ENCODE assay signal across 16 mouse cellular contexts in the genomic region with DNA sequence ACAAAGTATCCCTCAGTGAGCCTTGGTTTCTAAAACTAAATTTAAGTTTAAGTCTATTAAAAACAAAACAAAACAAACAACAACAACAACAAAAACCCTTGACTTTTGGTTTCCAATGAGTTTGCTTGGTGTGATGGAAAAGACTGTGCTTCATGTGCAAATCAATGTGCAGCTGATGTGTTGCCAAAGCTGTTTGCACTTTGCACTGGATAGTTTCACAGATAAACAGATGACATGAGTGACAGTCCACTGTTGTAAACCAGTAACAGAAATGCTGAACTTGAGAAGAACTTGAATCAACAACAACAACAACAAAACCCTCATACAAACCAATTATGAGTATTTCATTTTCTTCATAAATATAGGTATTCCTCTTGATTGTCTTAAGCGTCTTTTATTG.
"Had no signal": no experiment of that assay in that cellular context is flagged by ENCODE, and none has a peak within 500 bp of the region (broad histone marks: within the 10 kb centered on the region; RNA-seq: fewer than 3 reads in every experiment).

No protein-coding gene starts in this region.

- H3K36me3 ChIP-seq: neural tube, embryonic 13.5 days; neural tube, embryonic 15.5 days; stomach, embryonic 15.5 days had no signal

- H3K27ac ChIP-seq: neural tube, embryonic 13.5 days; neural tube, embryonic 15.5 days; stomach, embryonic 15.5 days; stomach, postnatal 0 days had no signal

- H3K4me1 ChIP-seq: neural tube, embryonic 13.5 days; neural tube, embryonic 15.5 days; stomach, embryonic 15.5 days had no signal

- DNase-seq: retina, postnatal 1 day; right cerebral cortex, adult 18-20 months; right cerebral cortex, postnatal 14 days; right cerebral cortex, postnatal 25 days; right cerebral cortex, postnatal 4 days; spleen, adult 18-20 months; thymus, adult 18-20 months; thymus, adult 2 months; thymus, postnatal 14 days; thymus, postnatal 25 days; thymus, postnatal 36 days; thymus, postnatal 4 days had no signal

- H3K4me3 ChIP-seq: neural tube, embryonic 13.5 days; neural tube, embryonic 15.5 days; stomach, embryonic 15.5 days had no signal

- H3K9ac ChIP-seq: neural tube, embryonic 13.5 days; neural tube, embryonic 15.5 days; stomach, embryonic 15.5 days had no signal

- H3K27me3 ChIP-seq: neural tube, embryonic 13.5 days; neural tube, embryonic 15.5 days; stomach, embryonic 15.5 days had no signal
